Mouse (Mus musculus) heart, postnatal 0 days (tissue): ENCODE data around the gene Lmf1.

ENCODE experiments used
- CTCF ChIP-seq: IDR thresholded peaks from 2 replicates; pipeline ENCODE4 v1.5.1; 2016; ENCODE audit warnings: antibody characterized with exemption, control low read depth, low read depth
- EP300 ChIP-seq: IDR thresholded peaks from 2 replicates; pipeline ENCODE4 v1.6.1; 2016; ENCODE audit warnings: antibody characterized with exemption, low read depth

- TF ChIP-seq EP300 (no peak), CTCF (no peak)
Observed at GRCm38 (mm10) chr17:25709994-25710393, 131.1 kb downstream of the Lmf1 start.
